Mouse (Mus musculus) left cerebral cortex, postnatal 36 days (tissue): ENCODE measurements around the gene Msh3. TPM values are rescaled to one million over a fixed set of nuclear protein-coding genes. Genes with fewer than 3 reads are reported as not detected.
"Not testable (repeated sequence)": the region's sequence is repeated elsewhere in the genome, so short reads cannot be mapped to it uniquely, and the experiment has no call there.

ENCODE experiments used
- DNase-seq, 2 experiments: peaks; one replicate each; pipeline ENCODE4 v3.0.0; 2021 to 2022; ENCODE audit warnings: low spot score in 2 of 2, mixed read lengths in 1 of 2
- intact Hi-C: fragments of 180-260 bp; cut with DNase I; formaldehyde crosslinking; loops from one replicate; pipeline ENCODE4 v1.15.1; 2025
- total RNA-seq, 2 experiments: library from RNA; stranded (reverse); gene quantifications; 2 replicates each; pipeline ENCODE4 v1.2.3; 2021

Msh3 gene
- total RNA-seq, 2 experiments from 2014 or later: 19.0 to 25.1 TPM

DNA sequence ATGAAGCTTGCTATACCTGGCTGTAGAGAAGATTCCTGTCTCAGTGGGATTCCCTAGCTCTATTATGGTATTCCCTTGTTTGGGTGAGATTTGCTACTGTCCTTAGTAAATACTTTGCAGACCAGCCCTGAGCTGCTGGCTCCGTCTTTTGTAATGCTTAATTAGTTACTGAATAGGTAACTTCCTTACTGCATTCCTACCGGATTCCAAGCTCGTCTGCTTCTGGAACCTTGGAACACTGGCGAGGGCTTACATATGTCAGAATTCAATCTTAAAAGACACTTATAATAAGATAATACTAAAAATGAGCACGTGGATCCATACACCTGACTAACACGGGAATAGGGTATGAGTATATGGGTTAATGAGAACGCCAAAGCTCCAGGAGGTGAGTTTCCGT lies 182.1 kb downstream of the Msh3 start:
- DNase-seq, intact Hi-C loops: not testable (repeated sequence)

Other genes with a start within 250 kb of the Msh3 start
- gene Rasgrf2, start 223.3 kb downstream of the Msh3 start, total RNA-seq: 100 to 1,000 TPM; 197 to 230 TPM
- not detected for gene Gm20379, start 49.0 kb downstream of the Msh3 start, total RNA-seq
- 1 to 10 TPM; 1.6 to 1.7 TPM for gene Dhfr, start 277 bp downstream of the Msh3 start, total RNA-seq
- 10 to 100 TPM; 17.4 to 17.8 TPM for gene Ankrd34b, start 70.9 kb upstream of the Msh3 start, total RNA-seq
- 10 to 100 TPM; 12.0 to 12.2 TPM for gene Fam151b, start 129.0 kb upstream of the Msh3 start, total RNA-seq
- 10 to 100 TPM; 14.6 to 18.8 TPM for gene Zfyve16, start 175.9 kb upstream of the Msh3 start, total RNA-seq
- gene Spz1, start 221.2 kb upstream of the Msh3 start, total RNA-seq: not detected